Mouse (Mus musculus): ENCODE results near the gene Gm20896.
"Not testable (repeated sequence)": the region's sequence is repeated elsewhere in the genome, so short reads cannot be mapped to it uniquely, and the experiment has no call there.

Gm20896 gene

DNA sequence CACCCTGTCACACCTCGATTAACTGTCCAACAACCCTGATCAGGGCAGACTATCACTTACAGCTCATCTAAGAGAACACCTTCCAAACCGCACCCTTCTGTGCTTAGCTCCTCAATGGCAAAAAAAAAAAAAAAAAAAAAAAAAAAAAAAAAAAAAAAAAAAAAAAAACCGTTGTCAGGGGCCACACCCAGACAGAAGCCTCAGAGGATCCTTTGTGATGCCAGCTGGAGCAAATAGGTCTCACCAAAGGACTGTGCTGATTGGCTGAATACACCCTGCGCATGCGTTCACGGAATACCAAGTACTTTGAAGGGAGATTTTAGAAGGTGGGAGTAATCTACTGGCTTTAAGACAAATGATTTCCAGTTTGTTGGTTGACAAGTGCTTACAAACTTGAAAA lies at the start of gene Gm20896:
Gene Gm20896, minus strand, starts transcription at position 101 of the 400 bp plus-strand sequence.
- DNase-seq = not testable (repeated sequence)
